Mouse (Mus musculus) neural tube, embryonic 15.5 days (tissue): ENCODE results near the gene Armc2. TPM values are rescaled to one million over a fixed set of nuclear protein-coding genes. Genes with fewer than 3 reads are reported as not detected.

Source experiments
- ATAC-seq: fragments of 200-750 bp; cut with Nextera tagmentation; 2 replicates; pipeline ENCODE4 v1.8.0; 2017; ENCODE audit warnings: mild to moderate bottlenecking, moderate TSS enrichment, moderate library complexity; ENCODE audit not compliant: low FRiP score
- H3K27ac ChIP-seq: fragments of 300-500 bp; sonication (generic); replicated peaks from 2 replicates; pipeline ENCODE4 v1.5.1; 2015; ENCODE audit warnings: mild to moderate bottlenecking, inconsistent platforms
- H3K27me3 ChIP-seq: fragments of 300-500 bp; sonication (generic); replicated peaks from 2 replicates; pipeline ENCODE4 v1.6.1; 2015; ENCODE audit warnings: inconsistent platforms
- H3K36me3 ChIP-seq: fragments of 300-500 bp; sonication (generic); 2 replicates; pipeline ENCODE4 v1.6.1; 2015; ENCODE audit warnings: inconsistent platforms
- H3K4me1 ChIP-seq: fragments of 300-500 bp; sonication (generic); 2 replicates; pipeline ENCODE4 v1.6.1; 2015; ENCODE audit warnings: inconsistent platforms
- H3K4me2 ChIP-seq: fragments of 300-500 bp; sonication (generic); 2 replicates; pipeline ENCODE4 v1.6.1; 2015; ENCODE audit warnings: inconsistent platforms, mild to moderate bottlenecking, moderate library complexity
- H3K4me3 ChIP-seq: fragments of 300-500 bp; sonication (generic); replicated peaks from 2 replicates; pipeline ENCODE4 v1.5.1; 2015; ENCODE audit warnings: mild to moderate bottlenecking, inconsistent platforms
- H3K9ac ChIP-seq: fragments of 300-500 bp; sonication (generic); replicated peaks from 2 replicates; pipeline ENCODE4 v1.6.1; 2015; ENCODE audit warnings: mild to moderate bottlenecking, inconsistent platforms
- H3K9me3 ChIP-seq: fragments of 300-500 bp; sonication (generic); replicated peaks from 2 replicates; pipeline ENCODE4 v1.6.1; 2016; ENCODE audit warnings: inconsistent platforms
- WGBS: fragments of 180-500 bp; shearing (Covaris S2); methylation state at CpG from one replicate; pipeline ENCODE4 v1.1.7; 2015; ENCODE audit warnings: mixed read lengths; 5-methylcytosine and 5-hydroxymethylcytosine counted together
- polyA plus RNA-seq: library from polyadenylated mRNA; unstranded; fragments of >200 nt; fragmentation: Nextera tagmentation; extraction: Ambion mirVana; gene quantifications from 2 replicates; pipeline ENCODE4 v1.2.1, GENCODE M21; 2015

Gene Armc2
- polyA plus RNA-seq, 1 experiment from 2014 or later, result 10.2 TPM

DNA sequence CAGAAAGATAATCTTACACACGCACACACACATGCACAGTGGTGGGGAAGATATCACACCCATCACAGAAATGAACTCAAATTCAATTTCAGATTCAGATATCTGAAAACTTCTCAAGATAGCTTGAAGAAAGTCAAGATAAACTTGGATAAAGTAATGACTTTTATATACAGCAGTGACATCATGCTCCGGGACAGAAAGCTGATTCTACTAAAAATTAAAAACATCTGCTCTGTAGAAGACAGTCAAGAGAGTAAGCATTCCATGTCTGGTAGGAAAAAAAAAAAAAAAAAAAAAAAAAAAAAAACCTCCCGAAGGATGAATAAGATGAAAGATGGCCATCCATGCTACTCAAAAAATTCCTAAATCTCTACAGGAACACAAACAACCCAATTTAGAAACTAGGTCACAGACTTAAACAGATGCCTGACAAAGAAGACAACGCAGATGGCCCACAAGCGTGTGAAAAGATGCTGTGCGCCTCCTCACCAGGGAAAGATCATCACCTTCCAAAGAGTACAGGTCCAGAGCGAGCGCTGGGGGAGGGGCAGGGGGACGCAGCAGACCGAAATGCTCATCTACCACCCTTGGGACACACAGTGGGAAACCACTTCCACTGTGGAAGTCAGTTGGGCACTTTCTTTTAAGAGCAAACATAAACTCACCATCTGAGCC lies 7.3 kb downstream of the Armc2 start:
- WGBS, result 89% methylated on average over 10 of the region's 10 CpGs
- H3K27me3 ChIP-seq, result no peaks in the 10 kb centered on the region
- H3K9me3 ChIP-seq, result no peaks in the 10 kb centered on the region
- no peak for ATAC-seq
- no peak overlapping the region for H3K4me3 ChIP-seq
- H3K4me2 ChIP-seq, result no peak overlapping the region
- no peak overlapping the region for H3K9ac ChIP-seq
- H3K4me1 ChIP-seq, result no peaks in the 10 kb centered on the region
- H3K36me3 ChIP-seq, result no peaks in the 10 kb centered on the region
- no peak overlapping the region for H3K27ac ChIP-seq

DNA sequence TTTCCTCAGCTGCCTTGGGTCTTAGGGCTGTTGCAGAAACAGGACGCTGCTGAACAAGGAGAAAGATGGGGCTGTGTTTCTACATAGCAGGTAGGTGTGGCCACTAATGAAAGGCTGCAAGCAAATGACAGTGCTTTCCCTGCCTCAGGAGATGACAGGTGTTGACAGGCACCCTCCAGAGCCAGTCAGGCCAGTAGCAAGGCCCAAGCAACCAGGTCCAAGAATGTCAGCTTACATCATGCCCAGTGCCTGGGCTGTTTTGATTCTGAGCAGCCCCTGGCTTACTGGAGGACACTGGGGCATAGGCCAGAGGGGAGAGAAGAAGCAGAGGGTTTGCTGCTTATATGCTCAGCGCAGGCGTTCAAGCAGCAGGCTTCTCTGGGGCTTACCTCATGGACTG lies 13.0 kb downstream of the Armc2 start:
- Histone ChIP-seq H3K4me1 (peaks cover 3% of the 10 kb centered on the region; the same call in 1 of the 2 replicates), H3K9ac (no peak overlapping the region), H3K27ac (no peak overlapping the region), H3K9me3 (no peaks in the 10 kb centered on the region), H3K4me2 (no peak overlapping the region), H3K36me3 (no peaks in the 10 kb centered on the region), H3K4me3 (no peak overlapping the region), H3K27me3 (no peaks in the 10 kb centered on the region)
- ATAC-seq, result no peak
- WGBS, result 84% methylated on average over 3 of the region's 3 CpGs

DNA sequence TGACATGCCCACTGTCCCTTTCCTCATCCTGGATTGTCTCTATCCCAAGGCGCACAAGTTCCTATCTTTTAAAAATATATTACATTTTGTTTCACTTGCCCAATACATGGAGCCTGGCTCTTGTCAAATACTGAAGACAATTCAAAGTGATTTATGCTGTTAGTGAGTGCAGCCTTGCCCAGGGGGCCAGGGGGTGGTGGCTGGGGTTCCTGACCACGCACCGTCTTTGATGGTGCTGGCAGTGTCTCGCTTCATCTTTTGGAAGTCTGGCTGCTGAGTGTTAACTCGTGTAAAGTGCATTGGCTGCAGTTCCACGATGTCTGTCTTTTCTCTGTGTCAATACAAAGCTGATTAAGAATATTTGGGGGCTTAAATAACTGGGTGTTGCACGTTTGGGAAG lies 13.6 kb downstream of the Armc2 start:
- peaks cover 3% of the 10 kb centered on the region; the same call in 1 of the 2 replicates for H3K4me1 ChIP-seq
- H3K4me3 ChIP-seq, result no peak overlapping the region
- no peaks in the 10 kb centered on the region for H3K27me3 ChIP-seq
- no peak overlapping the region for H3K27ac ChIP-seq
- no peak overlapping the region for H3K4me2 ChIP-seq
- no peak for ATAC-seq
- H3K9ac ChIP-seq, result no peak overlapping the region
- no peaks in the 10 kb centered on the region for H3K36me3 ChIP-seq
- no peaks in the 10 kb centered on the region for H3K9me3 ChIP-seq
- 65% methylated on average over 7 of the region's 7 CpGs for WGBS

DNA sequence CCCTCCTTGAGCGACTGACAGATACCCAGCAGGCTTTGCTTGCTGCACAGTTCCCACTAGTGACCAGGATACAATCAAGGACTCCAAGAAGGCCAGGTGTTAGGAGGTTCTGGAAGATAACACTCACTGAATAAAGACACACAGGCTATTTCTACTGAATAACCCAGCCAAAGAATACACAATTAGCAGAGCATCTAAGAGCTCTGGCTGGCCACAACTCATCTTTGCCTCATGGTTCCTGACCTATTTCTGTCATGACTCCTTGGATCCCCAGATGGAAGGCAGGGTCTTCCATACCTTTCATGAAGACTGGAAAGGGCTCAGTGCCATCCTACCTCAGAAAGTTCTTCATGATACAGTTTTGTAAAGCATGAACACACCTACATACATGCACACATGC lies 14.2 kb downstream of the Armc2 start:
- H3K27me3 ChIP-seq, result no peaks in the 10 kb centered on the region
- no peak overlapping the region for H3K4me3 ChIP-seq
- H3K4me2 ChIP-seq, result no peak overlapping the region
- no peak overlapping the region for H3K9ac ChIP-seq
- no peaks in the 10 kb centered on the region for H3K36me3 ChIP-seq
- no peak for ATAC-seq
- peaks cover 3% of the 10 kb centered on the region; the same call in 1 of the 2 replicates for H3K4me1 ChIP-seq
- no peak overlapping the region for H3K27ac ChIP-seq
- no peaks in the 10 kb centered on the region for H3K9me3 ChIP-seq
- WGBS, result 95% methylated on average over 1 of the region's 1 CpGs

DNA sequence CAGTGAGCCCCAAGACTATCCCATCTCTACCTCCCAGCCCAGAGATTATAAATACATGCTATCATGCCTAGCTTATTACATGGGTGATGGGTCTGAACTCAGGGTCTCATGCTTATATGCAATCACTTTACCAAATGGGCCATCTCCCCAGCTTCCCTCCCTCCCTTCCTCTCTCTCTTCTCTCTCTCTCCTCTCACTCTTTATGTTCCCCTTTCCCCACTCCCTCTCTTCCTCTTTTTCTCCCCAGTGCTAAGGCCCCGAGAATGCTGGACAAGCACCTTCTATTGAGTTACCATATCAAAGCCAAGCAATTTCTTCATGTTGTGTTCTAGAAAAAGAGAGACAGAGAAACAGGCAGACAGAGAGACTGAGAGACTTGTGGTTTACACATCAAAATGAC lies 14.7 kb downstream of the Armc2 start:
- Histone ChIP-seq H3K9ac (no peak overlapping the region), H3K4me3 (no peak overlapping the region), H3K4me1 (peaks cover 3% of the 10 kb centered on the region; the same call in 1 of the 2 replicates), H3K9me3 (no peaks in the 10 kb centered on the region), H3K36me3 (0 out of 2 replicates have a peak, but pooled peaks cover 3% of the 10 kb centered on the region), H3K4me2 (no peak overlapping the region), H3K27me3 (no peaks in the 10 kb centered on the region), H3K27ac (no peak overlapping the region)
- WGBS, result 68% methylated on average over 1 of the region's 1 CpGs
- ATAC-seq, result no peak

DNA sequence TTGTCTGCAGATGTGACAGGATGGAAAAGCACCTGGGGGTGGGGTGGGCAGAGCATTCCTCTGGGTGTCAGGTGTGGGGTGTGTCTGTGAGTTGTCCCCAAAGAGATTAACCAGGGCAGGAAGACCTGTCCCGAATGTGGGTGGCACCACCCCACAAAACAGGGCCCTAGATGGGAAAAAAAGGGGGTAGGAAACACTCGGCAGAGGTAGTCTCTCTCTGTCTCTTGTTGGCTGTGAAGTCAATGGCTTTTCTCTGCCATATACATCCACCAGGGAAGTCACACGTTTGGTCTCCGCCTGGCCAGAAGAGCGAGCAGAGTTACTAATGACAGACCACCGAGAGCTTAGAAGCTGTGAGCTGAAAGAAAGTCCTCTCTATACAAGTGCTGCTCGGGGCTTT lies 15.8 kb downstream of the Armc2 start:
- no peak for ATAC-seq
- WGBS, result 55% methylated on average over 7 of the region's 7 CpGs
- Histone ChIP-seq H3K4me1 (peaks cover 3% of the 10 kb centered on the region; the same call in 1 of the 2 replicates), H3K27ac (no peak overlapping the region), H3K4me2 (no peak overlapping the region), H3K36me3 (0 out of 2 replicates have a peak, but pooled peaks cover 3% of the 10 kb centered on the region), H3K9me3 (no peaks in the 10 kb centered on the region), H3K27me3 (no peaks in the 10 kb centered on the region), H3K9ac (no peak overlapping the region), H3K4me3 (no peak overlapping the region)

DNA sequence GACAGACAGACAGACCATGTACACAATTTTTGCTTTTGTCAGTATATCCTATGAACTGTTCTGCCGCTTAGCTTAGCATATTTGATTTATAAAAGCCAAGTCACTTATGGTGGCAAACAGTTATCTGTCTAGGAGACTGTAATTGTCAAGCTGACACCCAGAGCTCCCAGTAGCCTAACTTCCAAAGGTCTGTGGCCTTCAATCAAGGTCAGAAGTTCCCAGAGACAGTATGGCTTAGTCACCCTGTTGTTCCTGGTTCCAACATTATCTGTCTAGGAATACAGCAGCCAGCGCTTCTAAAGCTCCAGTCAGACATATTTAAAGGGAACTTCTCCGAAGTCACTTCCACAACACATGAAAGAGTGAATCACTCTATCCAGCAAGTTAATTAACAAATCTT lies 17.0 kb downstream of the Armc2 start:
- H3K9me3 ChIP-seq, result no peaks in the 10 kb centered on the region
- no peak for ATAC-seq
- H3K36me3 ChIP-seq, result 0 out of 2 replicates have a peak, but pooled peaks cover 6% of the 10 kb centered on the region
- H3K27ac ChIP-seq, result no peak overlapping the region
- H3K4me2 ChIP-seq, result no peak overlapping the region
- H3K4me1 ChIP-seq, result peaks cover 3% of the 10 kb centered on the region; the same call in 1 of the 2 replicates
- no peaks in the 10 kb centered on the region for H3K27me3 ChIP-seq
- no peak overlapping the region for H3K4me3 ChIP-seq
- WGBS, result 79% methylated on average over 3 of the region's 3 CpGs
- H3K9ac ChIP-seq, result no peak overlapping the region

DNA sequence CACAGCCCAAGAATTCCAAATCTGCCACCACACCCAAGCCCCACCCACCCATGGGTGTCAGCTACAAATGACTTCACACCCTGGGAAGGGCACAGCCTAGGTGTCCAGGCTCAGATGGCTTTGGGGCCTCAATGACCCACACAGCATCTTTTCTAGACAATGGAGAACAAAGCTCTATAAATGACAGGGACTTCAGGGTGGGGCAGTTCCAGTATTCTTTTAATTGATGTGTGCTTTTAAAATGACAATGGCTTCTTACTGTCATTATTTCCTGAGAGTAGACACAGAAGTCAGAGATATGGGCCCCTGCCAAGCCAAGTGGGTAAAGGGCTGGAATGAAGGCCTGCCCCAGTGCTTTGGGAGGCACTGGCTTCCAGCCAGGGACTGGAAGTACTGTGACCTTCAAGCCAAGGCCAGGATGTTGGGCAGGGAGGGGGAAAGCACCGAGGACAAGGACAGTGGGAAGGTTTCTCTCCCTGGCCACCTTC lies 20.5 kb downstream of the Armc2 start:
- H3K27me3 ChIP-seq, result no peaks in the 10 kb centered on the region
- H3K27ac ChIP-seq, result no peak overlapping the region
- 79% methylated on average over 1 of the region's 1 CpGs for WGBS
- H3K4me3 ChIP-seq, result no peak overlapping the region
- no peak for ATAC-seq
- 0 out of 2 replicates have a peak, but pooled peaks cover 6% of the 10 kb centered on the region for H3K36me3 ChIP-seq
- H3K9me3 ChIP-seq, result no peaks in the 10 kb centered on the region
- peaks cover 3% of the 10 kb centered on the region; the same call in 1 of the 2 replicates for H3K4me1 ChIP-seq
- H3K9ac ChIP-seq, result no peak overlapping the region
- no peak overlapping the region for H3K4me2 ChIP-seq

DNA sequence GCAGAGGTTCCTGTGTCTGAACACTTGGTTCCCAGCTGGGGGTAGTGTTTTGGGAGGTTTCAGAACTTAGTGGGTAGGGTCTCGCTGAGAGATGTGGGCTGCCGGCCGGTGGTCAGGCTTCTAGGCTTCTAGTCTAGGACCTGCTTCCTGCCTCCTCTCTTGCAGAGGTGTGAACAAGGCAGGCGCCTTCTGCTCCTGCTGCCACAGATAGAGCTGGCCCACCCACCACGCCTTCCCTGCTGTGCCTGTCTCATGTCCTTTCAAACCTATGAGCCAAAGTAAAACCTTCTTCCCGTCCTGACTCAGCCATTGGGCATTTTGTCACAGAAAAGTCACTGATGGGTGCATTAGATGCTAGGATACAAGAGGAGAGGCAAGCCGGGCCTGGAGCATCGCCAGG lies 22.1 kb downstream of the Armc2 start:
- H3K9ac ChIP-seq, result no peak overlapping the region
- no peaks in the 10 kb centered on the region for H3K9me3 ChIP-seq
- H3K4me2 ChIP-seq, result no peak overlapping the region
- H3K36me3 ChIP-seq, result 0 out of 2 replicates have a peak, but pooled peaks cover 6% of the 10 kb centered on the region
- no peak overlapping the region for H3K4me3 ChIP-seq
- 68% methylated on average over 8 of the region's 8 CpGs for WGBS
- no peak for ATAC-seq
- 0 out of 2 replicates have a peak, but pooled peaks cover under 1% of the 10 kb centered on the region for H3K4me1 ChIP-seq
- H3K27me3 ChIP-seq, result no peaks in the 10 kb centered on the region
- no peak overlapping the region for H3K27ac ChIP-seq

DNA sequence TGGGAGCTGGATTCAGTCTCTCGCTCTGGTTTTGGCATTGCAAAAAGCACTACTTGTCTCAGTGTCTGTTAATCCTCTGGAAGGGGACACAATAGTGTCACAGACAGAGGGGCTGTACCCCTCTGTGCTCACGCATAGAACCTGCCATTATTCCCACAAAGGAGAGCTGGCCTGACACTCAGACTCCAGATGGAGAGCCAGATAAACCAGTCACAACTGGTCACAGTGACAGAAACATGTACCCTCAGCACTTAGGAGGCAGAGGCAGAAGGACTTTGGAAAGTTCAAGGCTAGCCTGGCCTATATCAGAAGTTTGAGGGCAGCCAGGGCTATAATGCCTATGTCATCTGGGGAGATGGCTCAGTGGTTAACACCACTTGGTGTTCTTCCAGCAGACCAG lies 23.2 kb downstream of the Armc2 start:
- Histone ChIP-seq H3K27me3 (no peaks in the 10 kb centered on the region), H3K9ac (no peak overlapping the region), H3K4me3 (no peak overlapping the region), H3K4me1 (no peaks in the 10 kb centered on the region), H3K27ac (no peak overlapping the region), H3K9me3 (no peaks in the 10 kb centered on the region), H3K4me2 (no peak overlapping the region), H3K36me3 (0 out of 2 replicates have a peak, but pooled peaks cover 6% of the 10 kb centered on the region)
- ATAC-seq, result no peak
- WGBS, result 60% methylated on average over 2 of the region's 2 CpGs

DNA sequence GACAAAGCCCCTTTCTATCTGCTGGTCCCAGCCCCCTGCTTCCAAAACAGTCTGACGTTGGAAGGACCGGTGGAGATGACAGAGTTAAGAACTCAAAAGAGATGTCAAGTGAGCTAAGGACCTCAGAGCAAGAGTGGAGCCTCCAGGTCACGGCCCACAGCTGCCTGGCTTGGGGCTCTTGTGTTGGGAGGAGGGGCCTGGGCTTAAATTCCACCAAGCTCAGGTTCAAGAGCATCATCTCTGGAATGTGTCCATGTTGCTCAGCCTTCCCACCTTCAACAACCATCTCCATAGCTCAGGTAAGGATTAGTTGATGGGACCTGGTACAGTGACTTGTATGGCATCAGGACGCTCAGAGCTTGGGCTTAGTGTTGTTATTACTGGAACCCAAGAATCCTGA lies 23.7 kb downstream of the Armc2 start:
- no peak overlapping the region for H3K27ac ChIP-seq
- no peaks in the 10 kb centered on the region for H3K9me3 ChIP-seq
- 0 out of 2 replicates have a peak, but pooled peaks cover 6% of the 10 kb centered on the region for H3K36me3 ChIP-seq
- WGBS, result 73% methylated on average over 4 of the region's 4 CpGs
- H3K4me3 ChIP-seq, result no peak overlapping the region
- no peaks in the 10 kb centered on the region for H3K27me3 ChIP-seq
- H3K4me1 ChIP-seq, result no peaks in the 10 kb centered on the region
- ATAC-seq, result no peak
- no peak overlapping the region for H3K9ac ChIP-seq
- H3K4me2 ChIP-seq, result no peak overlapping the region

DNA sequence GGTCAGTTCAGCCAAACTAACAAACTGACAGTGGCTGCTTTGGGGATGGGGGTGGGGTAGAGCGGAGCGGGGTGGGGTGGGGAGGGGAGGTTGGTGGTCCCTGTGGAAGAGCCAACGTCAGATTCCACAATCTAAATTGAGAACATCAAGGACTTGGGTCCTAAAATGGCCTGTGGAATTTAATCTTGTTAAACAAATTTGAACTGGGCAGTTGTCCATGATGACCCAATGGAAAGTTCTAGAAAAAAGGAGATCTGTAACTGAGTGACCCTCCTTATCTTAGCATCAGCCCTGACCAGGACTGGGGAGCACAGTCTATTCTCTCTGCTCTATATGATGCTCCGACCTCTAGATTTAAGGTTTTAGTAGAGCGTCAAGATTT lies 26.2 kb downstream of the Armc2 start:
- 87% methylated on average over 5 of the region's 5 CpGs for WGBS
- H3K4me3 ChIP-seq, result no peak overlapping the region
- no peak for ATAC-seq
- H3K27ac ChIP-seq, result no peak overlapping the region
- no peaks in the 10 kb centered on the region for H3K9me3 ChIP-seq
- no peak overlapping the region for H3K4me2 ChIP-seq
- H3K27me3 ChIP-seq, result no peaks in the 10 kb centered on the region
- 0 out of 2 replicates have a peak, but pooled peaks cover under 1% of the 10 kb centered on the region for H3K36me3 ChIP-seq
- H3K9ac ChIP-seq, result no peak overlapping the region
- H3K4me1 ChIP-seq, result no peaks in the 10 kb centered on the region
